Mouse (Mus musculus) right cerebral cortex, postnatal 36 days (tissue): Measurements from ENCODE around the gene Adgrv1.

Experiments
- DNase-seq, 2 experiments: peaks; one replicate each; pipeline ENCODE4 v3.0.0; 2022; ENCODE audit warnings: low spot score in 2 of 2, mixed read lengths in 1 of 2

Gene Adgrv1

DNA sequence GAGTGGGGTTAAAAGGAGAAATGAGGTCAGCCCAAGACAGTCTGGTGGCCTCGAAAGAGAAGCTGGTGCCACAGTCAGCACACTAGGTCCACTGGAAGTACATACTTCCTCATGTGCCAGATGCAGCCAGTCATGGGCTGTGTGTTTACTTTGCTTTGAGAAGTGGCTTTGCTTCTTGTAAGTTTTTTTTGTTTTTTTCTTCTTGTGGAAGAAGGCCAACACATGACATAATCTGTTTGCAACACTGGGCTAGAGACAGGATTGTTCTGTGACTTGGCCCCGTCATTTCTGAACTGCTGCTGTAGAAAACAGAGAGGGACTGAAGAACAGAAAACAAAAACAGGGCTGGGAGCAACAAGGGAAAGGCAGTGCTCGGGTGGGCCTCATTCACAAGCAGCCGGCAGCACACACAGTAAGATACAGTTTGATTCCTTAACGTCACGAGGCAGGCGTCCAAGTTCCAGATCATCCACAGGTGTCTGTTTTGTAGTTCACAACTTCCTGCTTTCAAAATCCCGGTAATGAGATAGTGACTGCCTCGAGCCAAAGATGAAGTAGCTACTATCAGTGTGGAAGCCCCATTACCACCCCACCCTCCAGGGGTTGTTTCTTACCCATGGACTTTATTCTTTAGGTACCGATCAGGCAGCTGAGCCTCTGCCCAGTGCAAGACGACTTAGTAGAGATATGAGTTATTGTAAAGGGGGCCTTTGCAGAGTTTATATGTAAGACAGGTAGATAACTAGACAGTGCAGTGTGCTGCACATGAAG is 496.1 kb downstream of the Adgrv1 start:
- DNase-seq: peak; percentile 2 to 16

DNA sequence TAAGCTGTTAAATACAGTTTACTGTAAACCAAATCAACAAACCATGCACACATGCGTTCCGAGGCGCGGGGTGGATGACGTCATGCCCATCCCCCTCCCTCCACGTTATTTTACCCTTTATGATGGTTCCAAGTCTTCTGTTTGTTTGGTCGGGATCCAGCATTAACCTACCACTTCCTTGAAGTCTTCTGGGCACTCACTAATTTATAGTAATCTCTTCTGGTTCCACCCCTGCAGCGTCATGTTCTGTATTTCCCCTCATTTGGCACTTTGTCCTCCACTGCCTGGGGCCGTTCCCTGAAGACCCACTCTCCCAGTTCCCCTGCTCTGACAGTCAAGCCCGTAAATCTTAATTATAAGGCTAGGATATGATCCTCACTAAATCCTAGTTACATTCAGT is 497.0 kb downstream of the Adgrv1 start:
- DNase-seq: no peak

GRCm38 (mm10) chr13:81134412-81134811 is 498.5 kb downstream of the Adgrv1 start:
- no peak for DNase-seq

DNA sequence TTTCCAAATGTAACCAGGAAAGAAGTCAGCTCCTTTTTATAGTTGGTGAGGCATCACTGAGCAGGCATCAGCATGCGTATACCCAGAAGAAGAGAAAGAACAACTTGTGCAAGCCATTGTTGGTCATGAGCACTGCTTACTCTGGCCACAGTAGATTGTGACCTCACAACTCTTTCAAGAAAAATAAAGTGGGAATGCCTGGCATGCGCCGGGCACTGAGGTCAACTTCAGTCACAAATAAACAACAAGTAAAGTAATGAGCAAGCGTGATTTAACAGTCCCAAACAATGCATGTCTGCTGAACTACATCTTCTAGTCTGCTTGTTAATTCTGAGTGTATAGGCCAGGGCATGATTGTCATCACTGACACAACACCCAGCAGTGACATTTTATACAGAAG is 499.6 kb downstream of the Adgrv1 start:
- DNase-seq: no peak

DNA sequence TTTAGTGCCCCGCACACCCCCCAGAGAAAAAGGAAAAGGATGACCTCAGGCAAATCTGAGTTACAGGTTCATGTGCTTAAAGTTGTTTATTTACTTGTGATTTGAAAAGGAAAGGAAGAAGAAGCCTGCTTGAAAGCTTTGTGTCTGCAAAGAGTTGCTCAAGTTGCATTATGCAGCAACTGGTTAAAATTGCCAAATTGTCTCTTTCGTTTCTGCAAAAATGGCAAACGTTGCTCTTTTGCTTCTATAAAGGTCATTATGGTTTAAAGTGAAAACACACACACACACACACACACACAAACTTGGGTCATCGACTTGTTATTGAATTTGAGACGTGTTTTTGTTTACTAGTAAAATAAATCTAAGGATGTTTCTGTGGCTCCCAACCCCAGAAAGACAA is 500.3 kb downstream of the Adgrv1 start:
- no peak for DNase-seq

DNA sequence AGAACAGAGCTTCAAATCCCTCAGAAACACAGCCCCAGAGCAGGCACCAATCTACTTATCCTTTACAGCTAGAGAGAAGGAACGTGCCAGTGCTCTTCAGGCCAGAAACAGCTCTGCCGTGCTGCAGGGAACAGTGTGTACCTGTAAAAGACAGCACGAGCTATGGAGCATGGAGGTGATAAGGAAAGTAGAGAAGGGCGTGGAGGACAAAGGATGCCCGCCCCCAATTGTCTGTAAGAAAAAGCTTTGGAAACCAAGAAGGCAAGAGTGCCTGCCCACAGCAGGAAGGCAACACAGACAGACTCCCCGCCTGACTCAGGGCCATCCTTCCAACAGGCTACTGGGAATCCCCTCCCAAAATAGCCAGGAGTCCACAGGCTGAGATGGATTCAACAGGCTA is 501.1 kb downstream of the Adgrv1 start:
- no peak for DNase-seq

- DNase-seq: no peak
These were observed 502.0 kb downstream of the Adgrv1 start for GRCm38 (mm10) chr13:81130742-81131524.

DNA sequence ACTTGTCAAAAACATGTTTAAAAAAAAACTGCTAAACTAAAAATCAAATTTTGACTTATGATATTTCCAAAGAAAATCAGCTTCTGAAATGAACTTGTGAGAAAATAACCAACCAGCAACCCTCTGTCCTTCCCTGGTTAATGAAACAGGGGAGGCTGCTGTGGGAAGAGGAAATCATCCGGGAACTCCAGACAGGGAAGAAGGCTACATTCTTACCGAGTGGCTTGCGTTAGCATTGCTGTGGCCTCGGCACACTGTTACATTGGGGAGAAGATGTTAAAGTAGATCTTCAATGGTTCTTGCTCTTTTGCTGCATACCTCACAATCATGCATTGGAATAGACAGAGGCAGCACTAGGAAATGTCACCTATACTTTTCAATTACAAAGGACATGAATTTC is 507.1 kb downstream of the Adgrv1 start:
- DNase-seq: no peak

- DNase-seq: no peak
These were observed 510.7 kb downstream of the Adgrv1 start for GRCm38 (mm10) chr13:81122238-81122637.

GRCm38 (mm10) chr13:81110479-81110878 is 522.5 kb downstream of the Adgrv1 start:
- no peak for DNase-seq

- no peak for DNase-seq
These were observed 523.3 kb downstream of the Adgrv1 start for GRCm38 (mm10) chr13:81109676-81110075.

DNA sequence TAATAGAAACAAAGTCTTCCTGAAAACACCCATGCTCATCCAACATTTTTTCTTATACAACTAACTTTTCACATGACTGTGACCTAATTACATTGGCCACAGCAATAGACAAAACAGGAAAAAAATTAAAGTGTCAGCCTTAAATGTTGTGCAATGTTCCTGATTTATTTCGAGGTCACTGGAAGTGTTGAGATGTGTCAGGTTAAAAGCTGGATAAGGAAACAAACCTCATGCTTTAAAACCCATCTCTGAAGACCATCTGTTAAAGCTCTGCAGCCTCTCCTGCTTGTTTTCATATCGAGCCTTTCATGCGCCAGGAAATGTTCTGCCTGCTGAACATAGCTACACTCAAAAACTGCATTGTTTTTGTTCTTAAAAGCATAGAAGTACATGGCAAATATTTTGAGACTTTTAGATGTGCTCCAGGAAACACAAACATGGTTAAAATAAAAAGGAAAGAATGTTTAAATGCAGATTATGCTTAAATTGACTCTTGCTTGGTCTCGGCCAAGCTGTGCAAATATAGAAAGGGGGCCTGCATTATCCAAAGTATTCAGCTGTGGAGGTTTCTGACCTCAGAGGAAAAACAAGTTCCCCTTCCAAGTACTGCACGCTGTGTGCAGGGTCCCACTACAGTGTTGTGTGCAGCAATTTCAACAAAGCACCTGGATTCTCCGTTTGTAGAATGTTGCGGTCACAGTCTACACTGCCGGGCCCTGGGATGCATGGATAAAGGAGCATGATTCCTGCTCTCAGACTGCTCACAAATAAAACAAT is 524.2 kb downstream of the Adgrv1 start:
- DNase-seq: no peak

DNA sequence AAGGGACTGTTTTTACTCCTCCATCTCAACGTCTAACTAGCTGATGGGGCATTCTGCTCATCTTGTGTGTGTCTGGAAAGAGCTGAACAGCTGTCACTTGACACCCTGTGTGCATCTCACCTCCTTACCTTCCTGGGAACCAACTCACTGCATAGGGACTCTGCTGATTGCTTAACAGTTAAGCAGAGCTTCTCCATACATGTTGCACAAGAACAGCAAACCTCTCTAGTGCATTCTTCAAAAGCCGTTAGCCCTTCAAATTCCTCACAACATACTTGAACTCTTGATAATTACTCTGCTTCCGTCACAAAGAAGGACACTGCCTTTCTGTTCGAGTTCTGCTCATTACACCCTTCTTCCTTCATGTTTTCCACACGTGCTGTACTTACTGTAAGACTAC is 525.5 kb downstream of the Adgrv1 start:
- no peak for DNase-seq

- DNase-seq: no peak
These were observed 529.2 kb downstream of the Adgrv1 start for GRCm38 (mm10) chr13:81103794-81104193.

GRCm38 (mm10) chr13:81096424-81096823 is 536.5 kb downstream of the Adgrv1 start:
- DNase-seq: no peak

DNA sequence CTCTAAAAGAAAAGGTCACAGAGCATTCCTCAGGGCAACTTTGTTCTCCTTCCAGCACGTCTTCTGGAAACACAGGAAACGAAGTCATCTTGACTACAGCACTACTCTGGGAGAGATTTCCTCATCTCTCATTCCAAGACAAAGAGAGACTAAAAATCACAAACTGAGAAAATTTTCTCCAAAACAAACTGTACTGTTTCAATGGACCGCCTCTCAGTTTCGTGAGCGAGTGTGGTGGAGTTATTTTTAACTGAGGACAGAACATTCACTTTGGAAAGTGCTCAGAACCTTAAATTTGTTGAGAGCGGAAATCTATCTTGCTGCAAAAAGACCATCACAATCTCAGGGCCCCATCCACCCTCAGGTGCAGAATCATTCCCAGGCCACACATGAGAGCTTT is 538.4 kb downstream of the Adgrv1 start:
- DNase-seq: peak; percentile 8 to 26

DNA sequence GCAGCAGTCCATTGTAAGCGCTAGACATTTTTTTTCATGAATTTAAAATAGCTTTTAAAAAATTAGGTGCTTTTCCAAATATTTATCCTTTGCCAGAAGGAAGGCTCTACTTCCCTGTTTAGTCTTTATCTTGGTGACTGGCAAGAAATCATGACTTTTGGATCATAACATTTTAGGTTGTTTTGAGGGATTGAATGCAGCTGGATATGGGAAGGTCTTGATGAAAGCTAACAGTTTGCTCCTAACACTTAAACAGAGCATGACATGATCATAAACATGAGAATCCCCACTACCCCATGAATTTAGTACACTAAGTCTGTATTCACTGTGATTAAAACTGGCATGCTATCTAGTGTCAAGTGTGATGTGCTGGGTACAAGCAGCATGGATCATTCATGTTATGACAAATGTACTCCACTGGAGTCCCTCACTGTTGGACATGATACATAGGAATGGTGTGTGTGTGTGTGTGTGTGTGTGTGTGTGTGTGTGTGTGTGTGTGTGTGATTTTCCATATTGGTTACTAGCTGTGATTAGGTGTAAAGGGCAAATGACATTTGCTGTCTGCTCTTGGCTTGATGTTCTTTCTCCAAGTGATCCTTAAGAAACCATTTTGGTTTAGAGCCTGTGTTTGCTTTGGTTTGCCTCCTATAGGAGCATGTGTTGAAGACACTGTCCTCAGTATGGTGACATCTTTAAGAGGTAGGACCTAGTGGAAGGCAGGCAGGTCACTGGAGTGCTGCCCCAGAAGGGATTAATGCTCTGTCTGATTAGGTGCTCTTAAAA is 542.7 kb downstream of the Adgrv1 start:
- DNase-seq: no peak

DNA sequence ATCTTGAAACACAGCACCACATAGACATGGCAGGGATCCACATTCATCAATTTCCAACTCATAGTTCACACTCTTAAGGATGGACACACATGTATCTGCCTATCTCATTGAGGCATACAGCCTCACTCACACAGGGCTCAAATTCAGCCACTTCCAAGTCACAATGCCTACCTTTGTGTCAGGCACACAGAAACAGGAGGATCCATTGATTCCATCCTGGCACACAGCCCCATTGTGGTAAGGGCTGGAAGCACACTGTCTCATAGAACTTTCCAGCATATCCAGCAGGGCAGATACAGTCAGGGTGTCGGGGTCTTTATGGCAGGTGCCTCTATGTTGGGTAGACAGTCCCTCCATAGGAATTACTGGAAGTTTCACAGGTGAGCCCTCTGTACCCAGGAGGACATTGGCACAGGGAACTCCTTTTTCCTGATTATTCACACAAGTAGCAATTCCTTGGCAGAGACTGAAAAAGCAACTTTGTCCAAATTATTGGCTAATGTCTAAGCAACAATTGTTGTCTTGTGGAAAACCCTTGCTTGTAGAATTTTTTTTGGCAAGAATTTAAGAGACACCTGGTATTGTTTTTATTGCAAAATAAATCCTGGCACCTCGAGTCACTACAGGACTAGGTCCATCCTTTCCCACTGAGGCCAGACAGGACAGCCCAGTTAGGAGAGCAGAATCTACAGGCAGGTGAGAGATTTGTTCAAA is 545.8 kb downstream of the Adgrv1 start:
- no peak for DNase-seq

DNA sequence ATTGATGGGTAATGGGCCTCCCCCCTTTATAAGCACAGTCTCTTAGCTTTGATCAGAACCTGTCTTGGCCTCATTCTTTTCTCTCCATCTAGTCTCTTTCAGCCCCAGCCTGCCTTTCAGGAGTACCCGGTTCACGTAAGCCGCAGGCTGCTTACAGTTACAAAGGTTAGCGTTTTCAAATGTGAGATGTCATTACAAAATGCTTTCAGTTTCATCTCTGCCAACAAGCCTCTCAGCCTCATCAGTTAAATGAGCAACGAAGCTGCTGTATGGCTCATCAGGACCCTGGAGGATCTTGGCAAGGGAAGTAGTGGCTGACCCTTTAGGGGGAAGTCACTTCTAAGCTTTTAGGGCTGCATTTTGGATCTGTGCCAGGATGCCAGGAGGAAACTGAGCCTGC is 560.7 kb downstream of the Adgrv1 start:
- no peak for DNase-seq

DNA sequence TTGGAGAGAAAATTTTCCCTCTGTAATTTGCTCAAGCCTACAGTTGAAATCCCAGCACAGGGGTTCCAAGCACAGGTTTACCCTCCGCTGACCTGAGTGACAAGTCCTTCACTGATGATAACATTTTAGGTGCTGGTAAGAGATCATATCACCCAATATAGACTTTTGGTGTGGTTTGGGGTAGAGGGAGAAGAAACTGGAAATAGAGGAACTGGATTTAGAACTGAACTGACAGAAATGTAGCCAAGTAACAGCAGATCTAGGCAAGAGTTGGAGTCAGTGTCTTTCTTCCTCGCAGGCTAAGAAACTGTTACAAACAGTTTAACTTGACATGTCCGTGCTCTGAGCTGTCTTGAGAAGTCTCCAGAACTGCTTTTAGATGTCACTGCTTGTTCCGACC is 581.5 kb downstream of the Adgrv1 start:
- DNase-seq: no peak

DNA sequence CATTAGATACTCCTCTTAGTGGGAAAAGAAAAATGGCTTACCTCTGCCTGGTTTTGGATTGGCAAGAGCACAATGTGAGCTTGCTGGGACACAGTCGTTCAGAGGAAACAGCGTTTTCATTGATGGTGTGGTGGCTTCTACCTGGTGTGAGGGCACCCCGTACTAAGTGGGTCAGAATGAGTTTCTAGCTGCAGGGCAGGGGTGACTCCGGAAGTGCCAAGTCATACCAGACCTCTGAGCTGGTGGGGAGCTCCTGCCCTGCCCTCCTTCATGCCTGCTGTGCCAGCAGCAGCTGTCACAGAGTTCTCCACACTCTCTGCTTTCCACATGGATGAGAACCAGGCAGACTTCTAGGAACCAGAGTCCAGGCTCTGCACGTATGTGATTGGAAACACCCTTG is 582.0 kb downstream of the Adgrv1 start:
- DNase-seq: no peak
